Mouse (Mus musculus) bone marrow macrophage, adult 2 months (primary cell): Measurements from ENCODE around the gene Fam217a.

ENCODE experiments used
- CTCF ChIP-seq: IDR thresholded peaks from 2 replicates; pipeline ENCODE4 v1.5.1; 2012; ENCODE audit warnings: low read depth, mild to moderate bottlenecking, low read length, moderate library complexity
- POLR2A ChIP-seq: IDR thresholded peaks from 2 replicates; pipeline ENCODE4 v1.6.1; 2012; ENCODE audit warnings: mild to moderate bottlenecking, low read depth, low read length, borderline replicate concordance

DNA sequence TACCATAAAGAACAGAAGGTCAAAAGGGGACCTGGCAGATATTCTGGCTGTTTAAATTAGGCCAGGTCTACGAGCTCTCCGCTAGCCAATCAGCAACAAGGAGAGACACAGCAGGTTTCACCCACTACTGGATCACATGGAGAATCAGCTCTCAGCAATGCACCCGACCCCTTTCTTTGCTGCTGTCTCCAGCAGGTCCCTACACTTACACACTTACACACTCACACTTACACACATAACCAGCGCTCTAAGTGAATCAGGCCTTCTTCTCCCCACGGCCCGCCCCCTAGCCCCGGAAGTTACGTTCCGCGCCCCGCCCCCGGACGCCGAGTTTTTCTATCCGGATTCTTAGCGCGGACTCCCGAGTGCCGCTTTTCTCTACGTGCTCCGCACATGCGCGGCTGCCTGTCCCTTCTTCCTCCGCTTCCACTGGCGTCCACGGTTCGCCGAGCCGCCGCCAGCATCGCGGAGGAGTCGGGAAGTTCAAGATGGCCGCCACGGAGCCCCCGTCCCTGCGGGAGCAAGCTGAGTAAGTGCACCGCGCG, 48.9 kb downstream of the Fam217a start, which contains the start of gene Prpf4b:
- TF ChIP-seq POLR2A (no peak), CTCF (no peak)
